Mouse (Mus musculus) cortical plate, adult 2 months (tissue): ENCODE data around the gene Vmn1r159. TPM values are rescaled to one million over a fixed set of nuclear protein-coding genes. Genes with fewer than 3 reads are reported as not detected.
"Not testable (repeated sequence)": the region's sequence is repeated elsewhere in the genome, so short reads cannot be mapped to it uniquely, and the experiment has no call there.

Source experiments
- H3K27ac ChIP-seq: fragments of 200-500 bp; 2 replicates; pipeline ENCODE4 v1.5.1; 2012; ENCODE audit warnings: low read length, control low read depth, inconsistent platforms; ENCODE audit not compliant: insufficient read depth
- H3K4me1 ChIP-seq: fragments of 200-500 bp; 2 replicates; pipeline ENCODE4 v1.6.1; 2011; ENCODE audit warnings: low read length; ENCODE audit not compliant: control insufficient read depth, insufficient read depth
- H3K4me3 ChIP-seq: fragments of 200-500 bp; 2 replicates; pipeline ENCODE4 v1.5.1; 2011; ENCODE audit warnings: mild to moderate bottlenecking, low read length, control low read depth; ENCODE audit not compliant: insufficient read depth
- polyA plus RNA-seq: library from polyadenylated mRNA; depleted of rRNA; stranded (reverse); fragments of >200 nt; gene quantifications from 2 replicates; pipeline ENCODE4 v1.2.3, GENCODE M21; 2012; rRNA removed

Vmn1r159 gene
- polyA plus RNA-seq: not detected in 2 replicates

DNA sequence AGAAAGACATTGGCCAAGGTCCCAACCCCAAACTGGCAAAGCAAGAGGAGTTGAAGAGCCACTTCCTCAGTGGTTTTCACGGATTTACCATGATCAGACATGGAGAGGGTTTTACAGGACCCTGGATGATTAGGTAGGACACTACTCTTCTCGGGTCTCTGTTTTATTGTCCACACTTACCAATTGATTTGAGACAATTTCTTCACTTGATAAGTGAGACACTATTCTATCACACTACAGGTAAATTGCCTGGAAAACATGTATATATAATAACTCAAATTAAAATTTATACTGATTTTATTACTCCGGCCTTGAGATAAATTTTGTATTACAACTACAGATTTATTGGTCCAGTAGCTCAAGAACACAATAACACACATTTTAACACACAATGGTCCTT lies at the start of gene Vmn1r159:
Gene Vmn1r159, minus strand, starts transcription at position 101 of the 400 bp plus-strand sequence.
- not testable (repeated sequence) for H3K27ac ChIP-seq, H3K4me3 ChIP-seq, H3K4me1 ChIP-seq

DNA sequence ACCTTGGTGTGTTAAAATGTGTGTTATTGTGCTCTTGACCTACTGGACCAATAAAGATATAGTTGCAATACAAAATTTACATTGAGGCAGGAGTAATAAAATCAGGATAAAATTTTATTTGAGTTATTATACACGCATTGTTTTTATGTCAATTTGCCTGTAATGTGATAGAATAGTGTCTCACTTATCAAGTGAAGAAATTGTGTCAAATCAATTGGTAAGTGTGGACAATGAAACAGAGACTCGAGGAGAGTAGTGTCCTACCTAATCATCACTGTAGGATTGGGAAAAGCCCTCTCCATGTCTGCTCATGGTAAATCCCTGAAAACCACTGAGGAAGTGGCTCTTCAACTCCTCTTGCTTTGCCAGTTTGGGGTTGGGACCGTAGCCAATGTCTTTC lies 27.5 kb upstream of the Vmn1r159 start, which contains the start of gene Vmn1r160:
Gene Vmn1r160, plus strand, starts transcription at position 301 of the 400 bp plus-strand sequence.
- H3K4me3 ChIP-seq, H3K4me1 ChIP-seq, H3K27ac ChIP-seq: not testable (repeated sequence)

Other genes starting within 250 kb of the Vmn1r159 start
- gene Vmn1r155, start 185.6 kb downstream of the Vmn1r159 start, polyA plus RNA-seq: not detected in 2 replicates
- gene Gm8693, start 151.3 kb downstream of the Vmn1r159 start, polyA plus RNA-seq: not detected in 2 replicates
- gene Gm4567, start 123.9 kb downstream of the Vmn1r159 start, polyA plus RNA-seq: not detected in 2 replicates
- gene Vmn1r157, start 81.9 kb downstream of the Vmn1r159 start, polyA plus RNA-seq: not detected in 2 replicates
- not detected in 2 replicates for gene Vmn1r158, start 52.8 kb downstream of the Vmn1r159 start, polyA plus RNA-seq
- gene Vmn1r160, start 27.6 kb upstream of the Vmn1r159 start, polyA plus RNA-seq: not detected in 2 replicates
- gene Gm4214, start 141.1 kb upstream of the Vmn1r159 start, polyA plus RNA-seq: not detected in 2 replicates
- not detected in 2 replicates for gene Gm4216, start 176.3 kb upstream of the Vmn1r159 start, polyA plus RNA-seq
- not detected in 2 replicates for gene Vmn1r163, start 211.9 kb upstream of the Vmn1r159 start, polyA plus RNA-seq
- gene Gm8720, start 223.9 kb upstream of the Vmn1r159 start, polyA plus RNA-seq: not detected in 2 replicates